Mouse (Mus musculus) adrenal gland, postnatal 36 days (tissue): Measurements from ENCODE around the gene Unc13a. TPM values are rescaled to one million over a fixed set of nuclear protein-coding genes. Genes with fewer than 3 reads are reported as not detected.
A peak's percentile ranks its signal among the peaks of the same experiment; 100 is the strongest.

Experiments
- DNase-seq, 2 experiments: peaks; one replicate each; pipeline ENCODE4 v3.0.0; 2021; ENCODE audit warnings: mixed read lengths in 1 of 2
- total RNA-seq, 2 experiments: library from RNA; stranded (reverse); gene quantifications; 2 replicates each; pipeline ENCODE4 v1.2.3; 2021

Gene Unc13a
- total RNA-seq, 2 experiments from 2014 or later: 4.6 to 7.3 TPM

DNA sequence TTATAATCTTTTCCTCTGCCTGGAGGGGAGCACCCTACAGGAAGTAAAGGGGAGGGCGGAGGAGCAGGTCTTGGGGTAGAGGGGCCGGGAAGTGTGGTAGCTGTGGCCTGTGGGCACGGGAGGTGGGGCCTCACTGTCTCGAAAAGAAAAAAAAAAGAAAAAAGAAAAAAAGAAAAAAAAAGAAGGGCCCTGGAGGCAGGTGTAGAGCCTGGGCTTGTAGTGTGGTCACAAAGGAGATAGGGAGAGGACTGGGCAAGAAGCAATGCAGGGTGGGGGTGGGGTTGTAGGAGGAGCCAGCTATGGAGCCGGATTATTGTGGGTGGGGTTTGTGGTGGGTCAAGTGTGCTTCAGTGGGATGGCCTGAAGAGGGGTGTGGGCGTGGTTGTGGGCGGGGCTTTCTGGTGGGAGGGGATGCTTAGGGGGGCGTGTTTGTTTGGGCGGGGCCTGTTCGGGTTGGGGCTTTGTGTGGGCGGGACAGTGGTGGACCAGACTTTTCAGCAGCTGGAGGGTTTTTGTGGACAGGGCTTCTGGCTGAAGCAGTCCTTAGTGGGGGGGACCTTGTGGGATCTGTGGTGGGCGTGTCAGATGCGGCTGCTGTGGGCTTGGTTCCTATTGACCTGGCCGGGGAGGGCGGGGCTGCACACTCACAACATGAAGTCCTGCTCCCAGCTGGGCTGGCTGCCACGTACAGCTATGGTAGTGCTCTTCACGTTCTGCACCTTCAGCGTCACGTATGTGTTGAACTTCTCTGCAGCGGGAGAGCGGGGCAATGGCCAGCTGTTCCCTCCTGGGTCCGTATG lies 6.0 kb downstream of the Unc13a start:
- peak in 1 of 2 experiments; percentile 71 for DNase-seq

DNA sequence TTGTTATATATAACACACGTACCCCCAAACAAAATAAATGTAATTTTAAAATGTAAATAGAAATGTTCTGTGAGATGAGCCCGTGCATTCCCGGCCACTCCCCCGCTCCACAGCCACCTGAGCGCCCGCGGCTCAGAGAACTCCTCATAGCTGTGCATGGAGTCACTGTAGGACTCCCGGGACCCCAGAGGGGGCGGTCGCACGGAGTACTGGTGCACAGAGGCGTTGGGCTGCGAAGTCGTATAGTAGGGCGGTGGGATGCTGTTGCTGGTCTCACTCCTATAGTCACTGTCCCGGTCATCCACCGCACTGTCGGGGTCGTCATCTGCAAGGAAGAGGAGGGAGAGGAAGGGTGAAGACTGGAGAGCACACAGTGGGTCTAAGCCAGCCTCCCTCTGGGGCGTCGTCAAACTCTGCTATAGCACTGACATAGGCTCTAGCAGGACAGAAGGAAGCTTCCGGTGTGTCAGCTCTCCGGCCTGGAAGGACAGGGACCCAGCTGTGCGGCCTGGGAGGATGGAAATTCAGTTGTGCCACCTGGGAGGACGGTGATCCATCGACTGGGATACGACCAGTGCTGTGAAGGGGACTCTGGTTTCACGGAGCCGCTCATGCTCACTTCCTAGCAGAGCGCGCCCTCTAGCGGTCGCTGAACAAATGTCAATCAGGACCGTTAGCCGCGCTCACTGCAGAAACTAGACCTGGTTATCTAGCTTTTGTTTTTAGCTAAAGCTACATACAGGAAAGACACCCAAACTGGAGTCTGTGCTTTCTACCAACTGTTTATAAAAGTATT lies 11.0 kb downstream of the Unc13a start:
- DNase-seq: peak; percentile 90 to 91

GRCm38 (mm10) chr8:71659751-71660150 lies 11.8 kb downstream of the Unc13a start:
- no peak for DNase-seq

GRCm38 (mm10) chr8:71658515-71659049 lies 13.0 kb downstream of the Unc13a start:
- peak in 1 of 2 experiments; percentile 37 for DNase-seq

DNA sequence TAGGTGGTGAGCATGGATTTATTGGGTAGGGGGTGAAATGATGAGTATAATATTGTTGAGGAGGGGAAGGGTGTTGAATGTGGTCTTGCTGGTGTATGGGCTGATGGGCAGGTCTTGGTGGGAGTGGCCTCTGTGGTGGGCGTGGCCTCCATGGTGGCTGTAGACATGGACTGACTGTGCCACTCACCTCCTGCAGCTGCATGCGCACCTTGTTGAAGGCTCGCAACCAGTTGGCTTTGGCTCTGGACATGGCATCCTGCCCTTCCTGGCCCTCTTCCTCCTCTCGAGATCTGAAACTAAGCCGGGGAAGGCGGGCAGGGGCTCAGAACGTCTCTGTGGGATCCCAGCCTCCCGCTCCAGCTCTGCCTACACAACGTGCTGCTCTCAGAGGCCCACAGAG lies 13.7 kb downstream of the Unc13a start:
- DNase-seq: no peak

DNA sequence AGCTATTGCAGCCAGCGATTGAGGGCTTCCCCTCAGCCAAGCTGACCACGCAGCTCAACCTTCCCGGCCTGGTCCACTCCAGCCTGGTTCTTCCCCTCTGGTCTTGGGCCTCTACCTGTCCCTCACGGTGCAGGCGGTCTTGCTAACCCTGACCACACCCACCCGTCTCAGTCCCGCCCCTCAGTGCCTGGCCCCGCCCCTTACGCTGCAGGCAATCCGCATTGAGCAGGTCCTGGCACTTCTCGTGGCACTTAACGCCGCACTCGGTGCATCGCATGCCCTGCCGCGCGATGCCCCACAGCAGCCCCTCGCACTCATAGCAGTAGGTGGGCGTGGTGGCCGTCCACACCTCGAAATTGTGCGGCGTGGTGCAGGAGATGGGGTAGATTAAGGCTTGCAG lies 17.0 kb downstream of the Unc13a start:
- peak in 1 of 2 experiments; percentile 55 for DNase-seq

DNA sequence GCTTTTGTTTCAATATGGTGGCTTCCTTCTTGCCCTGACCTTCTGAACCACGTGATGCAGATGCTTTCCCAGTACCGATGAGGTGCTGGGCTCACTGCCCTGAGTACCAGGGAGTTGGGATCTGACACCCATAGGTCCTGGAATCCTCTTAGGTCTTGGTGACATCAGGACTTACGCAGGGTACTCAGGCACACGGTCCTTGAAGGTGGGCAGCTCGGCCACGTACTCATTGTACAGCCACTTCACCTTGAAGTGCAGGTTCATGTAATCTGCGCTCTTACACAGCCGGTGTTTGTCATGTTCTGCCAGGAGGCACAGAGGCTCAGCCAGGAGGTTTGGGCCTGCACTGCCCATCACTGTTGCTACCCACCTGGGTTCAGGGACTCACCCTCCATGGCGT lies 26.0 kb downstream of the Unc13a start:
- no peak for DNase-seq

GRCm38 (mm10) chr8:71639318-71639717 lies 32.2 kb downstream of the Unc13a start:
- no peak for DNase-seq

GRCm38 (mm10) chr8:71638321-71638720 lies 33.2 kb downstream of the Unc13a start:
- DNase-seq: no peak

DNA sequence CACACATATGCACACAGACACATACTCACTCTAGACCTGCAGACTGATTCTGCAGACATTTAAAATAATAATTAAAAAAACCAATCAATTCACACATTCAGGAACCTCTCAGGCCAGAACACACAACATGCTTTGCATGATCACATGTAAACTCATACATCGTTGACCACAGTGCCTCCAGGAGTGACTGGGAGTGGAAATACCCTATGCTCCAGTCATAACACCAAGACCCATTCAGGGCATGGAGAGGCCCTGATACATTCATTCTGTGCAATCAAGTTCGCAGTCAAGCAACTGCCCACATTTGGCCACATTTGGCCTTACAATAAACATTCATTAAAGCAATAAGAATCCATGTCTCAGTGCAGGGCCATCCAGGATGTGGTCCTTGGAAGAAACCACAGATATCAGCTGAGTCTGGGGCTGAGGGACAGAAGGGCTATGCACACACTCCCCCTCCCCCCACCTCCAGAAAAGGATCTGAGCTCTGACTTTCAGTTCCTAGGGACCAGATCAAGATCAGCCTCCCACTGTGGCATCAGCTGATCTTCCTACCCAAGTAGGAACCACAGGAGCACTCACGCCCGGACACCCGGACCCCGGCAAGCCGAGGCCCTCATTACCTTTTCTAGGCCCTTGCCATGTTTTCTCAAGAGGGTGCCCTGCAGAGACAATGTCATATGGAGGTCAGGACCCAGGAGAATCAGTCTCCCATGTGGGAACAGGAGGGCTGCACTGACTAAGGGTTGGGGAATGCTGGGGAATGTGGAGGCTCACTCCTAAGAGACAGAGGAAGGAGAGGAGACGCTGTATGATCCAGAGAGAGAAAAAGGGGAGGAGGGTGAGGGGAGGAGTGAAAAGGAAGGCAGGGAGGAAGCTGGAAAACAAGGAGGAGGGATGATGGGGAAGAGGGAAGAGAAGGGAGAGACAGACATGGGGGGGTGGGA lies 34.1 kb downstream of the Unc13a start:
- DNase-seq: no peak

DNA sequence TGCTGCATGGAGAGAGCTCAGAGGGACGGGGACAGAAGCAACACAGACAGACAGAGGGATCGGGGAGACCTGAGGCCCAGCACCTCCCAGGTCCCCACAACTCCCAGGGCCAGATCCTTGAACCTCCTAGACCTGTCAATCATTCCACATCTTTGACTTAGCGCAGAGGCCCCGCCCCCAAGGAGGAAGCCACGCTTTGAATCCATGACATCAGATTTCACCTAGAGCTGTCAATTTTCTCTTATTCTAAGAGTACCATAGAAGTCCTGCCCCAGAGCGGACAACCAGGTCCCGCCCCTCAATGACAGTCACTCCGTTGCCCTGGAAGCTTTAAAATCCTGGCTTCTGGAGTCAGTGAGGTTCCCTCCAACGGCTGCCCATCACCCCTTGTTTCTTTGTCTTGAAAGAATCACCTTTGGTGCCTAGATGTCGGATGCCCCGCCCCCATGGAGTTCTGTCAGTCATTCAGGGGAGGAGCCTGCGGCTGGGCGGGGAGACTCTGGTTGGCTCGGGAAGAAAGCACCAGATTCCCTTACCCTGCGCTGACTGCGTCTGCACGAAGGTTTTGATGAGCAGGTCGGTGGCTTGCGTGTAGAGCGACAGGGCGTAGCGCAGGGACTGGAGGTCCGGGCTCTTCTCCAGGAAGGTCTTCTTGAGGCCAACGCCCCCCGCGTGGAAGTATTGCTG lies 37.4 kb downstream of the Unc13a start:
- peak; percentile 82 to 86 for DNase-seq

DNA sequence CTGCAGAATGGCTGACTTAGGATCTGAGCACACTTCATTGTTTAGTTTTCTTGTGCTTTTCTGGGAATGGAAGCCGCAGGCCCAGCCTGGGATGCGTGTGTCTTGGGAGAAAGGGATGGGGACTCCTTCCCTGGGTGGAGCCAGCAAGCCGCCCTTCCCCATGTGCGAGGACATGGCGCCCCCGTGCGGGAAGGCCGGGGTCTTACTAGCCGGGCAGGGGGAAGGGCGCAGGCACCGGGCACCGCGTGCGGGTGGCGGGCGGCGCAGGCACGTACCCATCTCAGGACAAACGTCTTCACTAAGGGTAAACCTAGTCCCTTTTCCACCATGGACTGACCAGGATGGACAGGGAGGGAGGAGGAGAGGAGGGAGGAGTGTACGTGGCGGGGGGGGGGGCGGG lies 38.4 kb downstream of the Unc13a start:
- DNase-seq: peak; percentile 83 to 87

DNA sequence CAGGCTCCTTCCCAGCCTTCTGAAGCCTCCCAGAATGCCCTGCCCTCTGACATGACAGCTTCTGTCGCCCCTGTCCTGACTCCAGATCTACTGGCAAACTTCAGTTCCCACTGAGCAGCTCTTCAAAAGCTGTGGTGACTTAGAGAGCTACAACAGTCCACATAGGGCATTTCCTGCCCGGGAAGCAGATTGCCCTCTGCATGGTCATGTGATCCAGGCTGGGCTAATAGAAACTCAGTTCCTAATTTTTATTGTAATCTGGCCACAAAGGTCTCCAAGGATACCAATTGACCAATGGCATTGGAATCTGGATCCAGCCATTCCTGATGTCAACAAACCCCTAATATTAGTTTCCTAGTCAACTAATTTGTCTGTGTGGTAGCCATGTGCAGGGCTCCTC lies 39.7 kb downstream of the Unc13a start:
- no peak for DNase-seq

DNA sequence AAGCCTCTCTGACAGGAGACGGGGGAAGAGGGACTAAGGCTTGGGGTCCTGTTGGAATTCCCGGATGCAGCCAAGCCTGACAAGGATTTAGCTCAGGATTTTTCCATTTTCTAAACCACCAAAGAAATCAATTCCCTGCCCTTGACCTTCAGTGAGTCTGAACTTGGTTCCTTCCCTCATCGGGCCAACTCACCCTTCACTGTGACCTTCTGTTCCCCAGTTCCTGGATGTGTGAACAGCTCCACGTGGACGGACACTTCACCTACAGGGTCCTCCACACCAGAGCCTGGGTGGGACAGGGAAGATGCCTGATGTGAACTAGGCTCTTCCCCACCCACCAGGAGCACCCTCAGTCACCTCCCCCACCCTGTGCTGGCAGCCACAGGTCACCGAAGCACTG lies 40.8 kb downstream of the Unc13a start:
- DNase-seq: no peak

GRCm38 (mm10) chr8:71629781-71630212 lies 41.8 kb downstream of the Unc13a start:
- DNase-seq: peak; percentile 73 to 80

- DNase-seq: peak; percentile 98
Observed at GRCm38 (mm10) chr8:71629096-71629697, 42.4 kb downstream of the Unc13a start.

- no peak for DNase-seq
Observed at GRCm38 (mm10) chr8:71628396-71629095, 43.0 kb downstream of the Unc13a start.

GRCm38 (mm10) chr8:71627265-71628099 lies 44.1 kb downstream of the Unc13a start:
- DNase-seq: peak; percentile 40 to 50

DNA sequence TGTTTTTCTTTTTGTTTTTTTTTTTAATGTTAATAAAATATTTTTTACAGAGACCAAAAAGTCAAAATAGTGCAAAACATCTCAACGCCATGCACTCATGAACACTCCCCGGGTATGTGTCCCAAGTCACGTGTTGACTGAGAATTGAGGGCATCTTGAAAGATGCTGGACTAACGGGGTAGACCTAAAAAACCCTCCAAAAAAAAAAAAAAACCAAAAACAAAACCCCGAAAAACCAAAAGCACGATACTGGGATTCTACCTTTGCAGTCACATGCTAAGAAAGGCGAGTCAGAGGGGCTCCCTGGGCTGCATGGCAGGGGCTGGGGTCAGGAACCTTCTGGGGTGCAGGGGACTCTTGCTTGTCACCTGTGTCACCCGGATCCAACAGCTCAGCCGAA lies 44.8 kb downstream of the Unc13a start:
- no peak for DNase-seq
